Mouse (Mus musculus): ENCODE results near the gene Aagab. TPM values are rescaled to one million over a fixed set of nuclear protein-coding genes. Genes with fewer than 3 reads are reported as not detected.

The Aagab gene
- 7.1 and 8.6 TPM in 2 replicates for polyA plus RNA-seq (2012)

GRCm38 (mm10) chr9:63602043-63602939 is at the start of gene Aagab, which contains the start of gene Iqch:
Gene Aagab, plus strand, starts transcription at chr9:63602660.
Gene Iqch, minus strand, starts transcription at chr9:63602493.

Other genes with a start within 250 kb of the Aagab start
- gene Map2k5, start 224.8 kb upstream of the Aagab start, polyA plus RNA-seq (2012), result 45.2 and 47.1 TPM in 2 replicates
- gene 2300009A05Rik, start 203.4 kb upstream of the Aagab start, polyA plus RNA-seq (2012), result 52.7 and 55.8 TPM in 2 replicates
- 0.03 TPM in 1 of 2 replicates, not detected in the other for gene Iqch, start 167 bp upstream of the Aagab start, polyA plus RNA-seq (2012)
- 10.0 and 10.1 TPM in 2 replicates for gene Smad3, start 155.3 kb downstream of the Aagab start, polyA plus RNA-seq (2012)

Data from megakaryocyte-erythroid progenitor cell, adult 5 weeks (primary cell).